Mouse (Mus musculus) lung, embryonic 15.5 days (tissue): ENCODE measurements around the gene Pfdn6. TPM values are rescaled to one million over a fixed set of nuclear protein-coding genes. Genes with fewer than 3 reads are reported as not detected.
"Not testable (repeated sequence)": the region's sequence is repeated elsewhere in the genome, so short reads cannot be mapped to it uniquely, and the experiment has no call there.

ENCODE experiments used
- ATAC-seq: fragments of 200-750 bp; cut with Nextera tagmentation; 2 replicates; pipeline ENCODE4 v1.8.0; 2017; ENCODE audit warnings: moderate number of reproducible peaks, borderline replicate concordance; ENCODE audit not compliant: low FRiP score, low TSS enrichment; ENCODE audit errors: extremely low read depth
- H3K27ac ChIP-seq: fragments of 300-500 bp; sonication (generic); 2 replicates; pipeline ENCODE4 v1.5.1; 2015; ENCODE audit warnings: moderate library complexity, mild to moderate bottlenecking, inconsistent platforms
- H3K27me3 ChIP-seq: fragments of 300-500 bp; sonication (generic); 2 replicates; pipeline ENCODE4 v1.6.1; 2015; ENCODE audit warnings: inconsistent platforms
- H3K36me3 ChIP-seq: fragments of 300-500 bp; sonication (generic); 2 replicates; pipeline ENCODE4 v1.6.1; 2015; ENCODE audit warnings: inconsistent platforms
- H3K4me1 ChIP-seq: fragments of 300-500 bp; sonication (generic); 2 replicates; pipeline ENCODE4 v1.6.1; 2015; ENCODE audit warnings: inconsistent platforms
- H3K4me2 ChIP-seq: fragments of 300-500 bp; sonication (generic); 2 replicates; pipeline ENCODE4 v1.6.1; 2015; ENCODE audit warnings: inconsistent platforms, mild to moderate bottlenecking, moderate library complexity
- H3K4me3 ChIP-seq: fragments of 300-500 bp; sonication (generic); 2 replicates; pipeline ENCODE4 v1.5.1; 2015; ENCODE audit warnings: mild to moderate bottlenecking, inconsistent platforms
- H3K9ac ChIP-seq: fragments of 300-500 bp; sonication (generic); 2 replicates; pipeline ENCODE4 v1.6.1; 2015; ENCODE audit warnings: inconsistent platforms
- H3K9me3 ChIP-seq: fragments of 300-500 bp; sonication (generic); 2 replicates; pipeline ENCODE4 v1.6.1; 2016; ENCODE audit warnings: inconsistent platforms
- WGBS: fragments of 180-500 bp; shearing (Covaris S2); methylation state at CpG from one replicate; pipeline ENCODE4 v1.1.7; 2015; 5-methylcytosine and 5-hydroxymethylcytosine counted together
- polyA plus RNA-seq: library from polyadenylated mRNA; unstranded; fragments of >200 nt; fragmentation: Nextera tagmentation; extraction: Ambion mirVana; gene quantifications from 2 replicates; pipeline ENCODE4 v1.2.1, GENCODE M21; 2015

Pfdn6 gene
- polyA plus RNA-seq, 1 experiment from 2014 or later = 137 TPM

- H3K36me3 ChIP-seq = no peaks in the 10 kb centered on the region
- H3K27ac ChIP-seq = no peak overlapping the region
- no peaks in the 10 kb centered on the region for H3K4me1 ChIP-seq
- H3K9ac ChIP-seq = no peak overlapping the region
- H3K9me3 ChIP-seq = no peaks in the 10 kb centered on the region
- ATAC-seq = no peak
- 38% methylated on average over 6 of the region's 6 CpGs for WGBS
- H3K27me3 ChIP-seq = no peaks in the 10 kb centered on the region
- H3K4me2 ChIP-seq = no peak overlapping the region
- H3K4me3 ChIP-seq = no peak overlapping the region
These were observed 42.9 kb downstream of the Pfdn6 start for GRCm38 (mm10) chr17:33897114-33897794.

- H3K36me3 ChIP-seq, H3K9me3 ChIP-seq, ATAC-seq, H3K9ac ChIP-seq, H3K4me2 ChIP-seq, H3K27me3 ChIP-seq, H3K27ac ChIP-seq, H3K4me3 ChIP-seq: not testable (repeated sequence)
- WGBS = 66% methylated on average over 4 of the region's 4 CpGs
- H3K4me1 ChIP-seq = peaks cover 13% of the 10 kb centered on the region; the same call in 1 of the 2 replicates
These were observed 47.1 kb downstream of the Pfdn6 start for GRCm38 (mm10) chr17:33893011-33893410.

- 27% methylated on average over 7 of the region's 7 CpGs for WGBS
- Histone ChIP-seq H3K9me3 (no peaks in the 10 kb centered on the region), H3K27ac (no peak overlapping the region)
These were observed 47.7 kb downstream of the Pfdn6 start for GRCm38 (mm10) chr17:33892429-33892828.

GRCm38 (mm10) chr17:33891892-33892291, 48.3 kb downstream of the Pfdn6 start:
- not testable (repeated sequence) for ATAC-seq, H3K36me3 ChIP-seq, H3K27me3 ChIP-seq, H3K27ac ChIP-seq, H3K9me3 ChIP-seq, H3K4me3 ChIP-seq, H3K4me2 ChIP-seq, H3K9ac ChIP-seq
- H3K4me1 ChIP-seq = peaks cover 17% of the 10 kb centered on the region; the same call in 1 of the 2 replicates
- WGBS = 69% methylated on average over 6 of the region's 6 CpGs

More at GRCm38 (mm10) chr17:33892429-33892828, 47.7 kb downstream of the Pfdn6 start:
- peaks cover 17% of the 10 kb centered on the region; the same call in 1 of the 2 replicates for H3K4me1 ChIP-seq
- no peaks in the 10 kb centered on the region for H3K36me3 ChIP-seq
- H3K4me3 ChIP-seq = no peak overlapping the region
- no peak for ATAC-seq
- no peaks in the 10 kb centered on the region for H3K27me3 ChIP-seq
- H3K4me2 ChIP-seq = no peak overlapping the region
- H3K9ac ChIP-seq = no peak overlapping the region

- Histone ChIP-seq H3K4me1 (peaks cover 17% of the 10 kb centered on the region; the same call in 1 of the 2 replicates), H3K9me3 (no peaks in the 10 kb centered on the region), H3K9ac (no peak overlapping the region), H3K27me3 (no peaks in the 10 kb centered on the region), H3K4me3 (no peak overlapping the region), H3K27ac (no peak overlapping the region), H3K36me3 (no peaks in the 10 kb centered on the region; the same call in 1 of the 2 replicates), H3K4me2 (no peak overlapping the region)
- ATAC-seq = no peak
- WGBS = 40% methylated on average over 2 of the region's 2 CpGs
These were observed 48.8 kb downstream of the Pfdn6 start for GRCm38 (mm10) chr17:33891357-33891756.

- H3K9ac ChIP-seq = peak within 1 kb of the TSS; percentile 66
- no peaks in the 10 kb centered on the region for H3K27me3 ChIP-seq
- peaks cover 7% of the 10 kb centered on the region; the same call in 1 of the 2 replicates for H3K36me3 ChIP-seq
- ATAC-seq = peak; percentile 99
- H3K9me3 ChIP-seq = no peaks in the 10 kb centered on the region
- H3K4me3 ChIP-seq = peak within 1 kb of the TSS; percentile 73
- H3K4me2 ChIP-seq = peak within 1 kb of the TSS; percentile 62
- H3K27ac ChIP-seq = peak within 1 kb of the TSS; percentile 75
- WGBS = under 1% methylated on average over 49 of the region's 49 CpGs
- H3K4me1 ChIP-seq = peaks cover 17% of the 10 kb centered on the region; the same call in 1 of the 2 replicates
These were observed 49.5 kb downstream of the Pfdn6 start, which contains the start of gene Kifc1 for GRCm38 (mm10) chr17:33890533-33891059. Kifc1 (minus strand) TSS chr17:33890661.

- H3K4me3 ChIP-seq = peak overlapping the region; percentile 73
- peak overlapping the region; percentile 66 for H3K9ac ChIP-seq
- WGBS = under 1% methylated on average over 39 of the region's 44 CpGs
- H3K27ac ChIP-seq = peak overlapping the region; percentile 75
- not testable (repeated sequence) for H3K27me3 ChIP-seq, H3K9me3 ChIP-seq
- peaks cover 10% of the 10 kb centered on the region; the same call in 1 of the 2 replicates for H3K36me3 ChIP-seq
- peaks cover 17% of the 10 kb centered on the region; the same call in 1 of the 2 replicates for H3K4me1 ChIP-seq
- peak overlapping the region; percentile 62 for H3K4me2 ChIP-seq
- peak; percentile 15 for ATAC-seq
These were observed 50.1 kb downstream of the Pfdn6 start for GRCm38 (mm10) chr17:33889941-33890532.

Other genes with a start within 250 kb of the Pfdn6 start
- 58.8 and 60.7 TPM in 2 replicates for gene March2, start 221.7 kb downstream of the Pfdn6 start, polyA plus RNA-seq
- gene Rab11b, start 179.8 kb downstream of the Pfdn6 start, polyA plus RNA-seq = 281 and 306 TPM in 2 replicates
- 43.7 and 47.0 TPM in 2 replicates for gene Angptl4, start 158.5 kb downstream of the Pfdn6 start, polyA plus RNA-seq
- gene Kank3, start 129.8 kb downstream of the Pfdn6 start, polyA plus RNA-seq = 68.0 and 77.8 TPM in 2 replicates
- gene Rps28, start 115.8 kb downstream of the Pfdn6 start, polyA plus RNA-seq = 885 and 959 TPM in 2 replicates
- gene Ndufa7, start 115.8 kb downstream of the Pfdn6 start, polyA plus RNA-seq = 425 and 461 TPM in 2 replicates
- gene Cd320, start 97.3 kb downstream of the Pfdn6 start, polyA plus RNA-seq = 69.4 and 74.0 TPM in 2 replicates
- not detected in 2 replicates for gene Gm7029, start 66.5 kb downstream of the Pfdn6 start, polyA plus RNA-seq
- 10.1 and 10.6 TPM in 2 replicates for gene Kifc1, start 49.7 kb downstream of the Pfdn6 start, polyA plus RNA-seq
- gene Platr17, start 35.2 kb downstream of the Pfdn6 start, polyA plus RNA-seq = 0.28 and 0.31 TPM in 2 replicates
- gene Daxx, start 30.9 kb downstream of the Pfdn6 start, polyA plus RNA-seq = 50.8 and 54.6 TPM in 2 replicates
- gene Tapbp, start 24.4 kb downstream of the Pfdn6 start, polyA plus RNA-seq = 45.3 and 52.6 TPM in 2 replicates
- gene Zbtb22, start 24.4 kb downstream of the Pfdn6 start, polyA plus RNA-seq = 17.8 and 20.6 TPM in 2 replicates
- gene Rgl2, start 10.8 kb downstream of the Pfdn6 start, polyA plus RNA-seq = 47.7 and 57.8 TPM in 2 replicates
- gene Wdr46, start 317 bp upstream of the Pfdn6 start, polyA plus RNA-seq = 33.1 and 34.2 TPM in 2 replicates
- gene B3galt4, start 11.1 kb upstream of the Pfdn6 start, polyA plus RNA-seq = 3.8 and 4.3 TPM in 2 replicates
- 49.3 and 55.4 TPM in 2 replicates for gene Vps52, start 15.5 kb upstream of the Pfdn6 start, polyA plus RNA-seq
- 1,650 and 1,822 TPM in 2 replicates for gene Rps18, start 15.7 kb upstream of the Pfdn6 start, polyA plus RNA-seq
- 49.7 and 69.2 TPM in 2 replicates for gene H2-K1, start 60.0 kb upstream of the Pfdn6 start, polyA plus RNA-seq
- 20.9 and 23.2 TPM in 2 replicates for gene Ring1, start 84.3 kb upstream of the Pfdn6 start, polyA plus RNA-seq
- gene H2-Ke6, start 87.7 kb upstream of the Pfdn6 start, polyA plus RNA-seq = 46.1 and 49.1 TPM in 2 replicates
- 192 and 205 TPM in 2 replicates for gene Slc39a7, start 91.3 kb upstream of the Pfdn6 start, polyA plus RNA-seq
- gene Rxrb, start 91.5 kb upstream of the Pfdn6 start, polyA plus RNA-seq = 47.5 and 56.0 TPM in 2 replicates
- 4.1 and 5.0 TPM in 2 replicates for gene Col11a2, start 99.1 kb upstream of the Pfdn6 start, polyA plus RNA-seq
- gene H2-Oa, start 152.0 kb upstream of the Pfdn6 start, polyA plus RNA-seq = 0.44 and 1.0 TPM in 2 replicates
- 12.1 and 13.8 TPM in 2 replicates for gene H2-DMa, start 179.2 kb upstream of the Pfdn6 start, polyA plus RNA-seq
- gene Brd2, start 182.3 kb upstream of the Pfdn6 start, polyA plus RNA-seq = 102 and 106 TPM in 2 replicates
- 1.8 and 1.9 TPM in 2 replicates for gene H2-DMb2, start 203.0 kb upstream of the Pfdn6 start, polyA plus RNA-seq
- gene H2-DMb1, start 212.7 kb upstream of the Pfdn6 start, polyA plus RNA-seq = 2.0 and 3.2 TPM in 2 replicates
- gene Tap1, start 247.2 kb upstream of the Pfdn6 start, polyA plus RNA-seq = 6.7 and 7.6 TPM in 2 replicates
- 6.5 and 10.8 TPM in 2 replicates for gene Psmb9, start 247.4 kb upstream of the Pfdn6 start, polyA plus RNA-seq